Mouse (Mus musculus) Muller cell, postnatal 12 days (primary cell): ENCODE data around the gene Fam186a.
A peak's percentile ranks its signal among the peaks of the same experiment; 100 is the strongest.
"Not testable (repeated sequence)": the region's sequence is repeated elsewhere in the genome, so short reads cannot be mapped to it uniquely, and the experiment has no call there.

ENCODE experiments used
- DNase-seq: peaks from one replicate; pipeline ENCODE4 v3.0.0-alpha.2; 2015; ENCODE audit errors: inconsistent ontology term

Gene Fam186a

GRCm38 (mm10) chr15:99966961-99967360, at the start of gene Fam186a:
Gene Fam186a, minus strand, starts transcription at chr15:99967061.
- DNase-seq, result no peak

GRCm38 (mm10) chr15:100006180-100006579, 39.3 kb upstream of the Fam186a start:
- no peak for DNase-seq

- no peak for DNase-seq
Observed at GRCm38 (mm10) chr15:100004677-100005273, 37.9 kb upstream of the Fam186a start.

- no peak for DNase-seq
Observed at GRCm38 (mm10) chr15:99999390-99999789, 32.5 kb upstream of the Fam186a start.

GRCm38 (mm10) chr15:99997114-99997804, 30.4 kb upstream of the Fam186a start:
- DNase-seq, result no peak

GRCm38 (mm10) chr15:99993100-99993499, 26.2 kb upstream of the Fam186a start:
- DNase-seq, result no peak

- DNase-seq, result no peak
Observed at GRCm38 (mm10) chr15:99979715-99980114, 12.9 kb upstream of the Fam186a start.

GRCm38 (mm10) chr15:99979266-99979665, 12.4 kb upstream of the Fam186a start:
- no peak for DNase-seq

- DNase-seq, result not testable (repeated sequence)
Observed at GRCm38 (mm10) chr15:99976121-99976520, 9.3 kb upstream of the Fam186a start.

GRCm38 (mm10) chr15:99974476-99975220, 7.8 kb upstream of the Fam186a start:
- DNase-seq, result no peak

- DNase-seq, result no peak
Observed at GRCm38 (mm10) chr15:99972989-99973911, 6.4 kb upstream of the Fam186a start.

- peak; percentile 99 for DNase-seq
Observed at GRCm38 (mm10) chr15:99972361-99972988, 5.6 kb upstream of the Fam186a start.

GRCm38 (mm10) chr15:99970606-99971005, 3.7 kb upstream of the Fam186a start:
- no peak for DNase-seq

- not testable (repeated sequence) for DNase-seq
Observed at GRCm38 (mm10) chr15:99969765-99970164, 2.9 kb upstream of the Fam186a start, which contains the start of gene Larp4. Gene Larp4, plus strand, starts transcription at chr15:99970065.

- no peak for DNase-seq
Observed at GRCm38 (mm10) chr15:99965103-99965775, 1.6 kb downstream of the Fam186a start.

- DNase-seq, result no peak
Observed at GRCm38 (mm10) chr15:99955324-99955723, 11.5 kb downstream of the Fam186a start.

GRCm38 (mm10) chr15:99940970-99941630, 25.8 kb downstream of the Fam186a start:
- peak; percentile 30 for DNase-seq

GRCm38 (mm10) chr15:99940426-99940825, 26.4 kb downstream of the Fam186a start:
- DNase-seq, result peak; percentile 55

- no peak for DNase-seq
Observed at GRCm38 (mm10) chr15:99937841-99938240, 29.0 kb downstream of the Fam186a start.

- no peak for DNase-seq
Observed at GRCm38 (mm10) chr15:99936659-99937058, 30.2 kb downstream of the Fam186a start.
